Mouse (Mus musculus): Measurements from ENCODE around the gene Zcchc3.
"Not testable (repeated sequence)": the region's sequence is repeated elsewhere in the genome, so short reads cannot be mapped to it uniquely, and the experiment has no call there.

The Zcchc3 gene

DNA sequence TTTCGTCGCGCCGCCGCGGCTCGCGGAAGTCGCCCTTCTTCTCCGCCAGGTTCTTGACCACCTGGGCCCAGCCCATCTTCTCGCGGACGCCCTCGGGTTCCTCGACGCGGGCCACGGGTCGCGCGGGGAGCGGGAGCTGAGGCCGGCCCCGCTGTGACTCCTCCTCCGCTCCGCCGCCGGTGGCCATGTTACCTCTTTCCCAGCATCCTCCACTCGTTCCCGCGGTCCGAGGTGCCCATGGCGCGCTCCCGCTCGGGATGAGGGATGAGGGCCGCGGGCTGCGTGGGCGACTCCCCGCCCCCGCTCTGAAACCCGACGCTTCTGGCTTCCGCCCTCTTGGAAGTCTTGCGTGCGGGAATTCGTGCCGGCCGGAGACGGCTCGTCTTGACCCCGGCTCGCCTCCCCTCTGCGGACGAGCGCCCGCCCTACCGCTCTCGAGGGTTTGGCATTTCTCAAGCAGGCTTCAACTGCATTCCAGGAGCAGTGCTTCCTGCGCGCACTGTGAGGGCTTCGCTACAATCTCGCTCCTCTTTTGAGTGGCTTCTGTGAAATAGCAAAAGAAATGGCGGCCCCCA, at the start of gene Zcchc3:
Gene Zcchc3 (minus strand): TSS at position 437 of the 575 bp plus-strand sequence.
- peak; percentile 37 for DNase-seq (ENCODE audit: low spot score)

- DNase-seq (ENCODE audit: low spot score) = no peak
Measured at GRCm38 (mm10) chr2:152459241-152459640, 44.4 kb upstream of the Zcchc3 start.

GRCm38 (mm10) chr2:152452101-152452781, 37.4 kb upstream of the Zcchc3 start:
- DNase-seq (ENCODE audit: low spot score) = no peak

DNA sequence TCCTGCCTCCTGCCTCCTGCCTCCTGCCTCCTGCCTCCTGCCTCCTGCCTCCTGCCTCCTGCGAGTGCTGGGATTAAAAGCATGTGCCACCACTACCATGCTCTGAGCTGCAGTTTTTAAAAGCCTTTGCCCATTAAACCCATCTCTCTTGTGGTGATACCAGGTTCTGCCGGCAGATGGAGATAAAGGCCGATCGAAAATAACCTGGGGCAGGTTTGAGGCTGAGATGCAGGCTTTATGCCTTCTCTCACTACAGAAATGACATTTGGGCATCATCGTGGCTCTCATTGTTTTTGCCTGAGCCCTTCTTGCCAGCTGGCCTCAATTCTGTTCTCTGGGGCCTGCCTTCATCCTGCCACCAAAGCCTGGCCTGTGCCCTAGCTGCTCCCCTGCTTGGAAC, 35.4 kb upstream of the Zcchc3 start:
- peak; percentile 14 for DNase-seq (ENCODE audit: low spot score)

- DNase-seq (ENCODE audit: low spot score) = no peak
Measured at GRCm38 (mm10) chr2:152447461-152447860, 32.6 kb upstream of the Zcchc3 start.

- DNase-seq (ENCODE audit: low spot score) = no peak
Measured at GRCm38 (mm10) chr2:152446642-152447041, 31.8 kb upstream of the Zcchc3 start.

- no peak for DNase-seq (ENCODE audit: low spot score)
Measured at GRCm38 (mm10) chr2:152443281-152443680, 28.5 kb upstream of the Zcchc3 start.

DNA sequence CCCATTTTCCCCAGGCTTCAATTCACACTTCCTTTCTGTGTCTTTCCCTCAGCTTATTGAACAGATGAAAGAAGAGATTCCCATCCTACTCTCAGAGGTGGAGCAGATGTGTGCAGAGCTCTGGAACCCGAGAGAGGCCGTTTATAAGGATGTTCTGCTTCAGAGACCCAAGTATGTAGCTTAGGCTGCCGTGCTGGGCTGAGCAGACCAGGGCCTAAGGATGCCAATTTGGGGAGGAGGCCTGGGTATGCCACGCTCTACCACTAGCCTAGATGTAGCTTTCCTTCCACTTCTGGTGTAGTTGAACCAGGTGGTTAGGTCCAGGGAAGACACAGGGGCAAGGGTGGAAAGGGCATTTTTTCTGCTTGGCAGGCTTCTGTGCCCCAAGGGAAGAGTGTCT, 27.5 kb upstream of the Zcchc3 start:
- no peak for DNase-seq (ENCODE audit: low spot score)

DNA sequence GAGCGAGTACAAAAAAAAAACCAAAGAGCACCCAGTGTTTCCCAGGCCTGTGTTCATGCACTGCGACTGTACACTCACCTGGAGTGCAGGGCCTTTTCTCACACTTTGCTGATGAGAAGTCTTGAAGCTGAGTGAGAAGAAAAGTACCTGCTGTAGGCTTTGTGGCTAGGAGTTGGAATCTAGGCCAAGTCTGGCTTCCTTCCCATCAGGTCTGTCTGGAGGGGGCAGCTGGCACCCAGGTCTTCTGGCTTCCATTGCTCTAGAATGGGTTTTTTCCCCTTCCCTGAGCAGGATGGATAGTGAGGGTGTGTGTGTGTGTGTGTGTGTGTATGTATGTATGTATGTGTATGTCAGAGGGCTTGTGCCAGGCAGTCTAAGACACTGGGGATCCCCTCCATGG, 25.0 kb upstream of the Zcchc3 start:
- DNase-seq (ENCODE audit: low spot score) = no peak

DNA sequence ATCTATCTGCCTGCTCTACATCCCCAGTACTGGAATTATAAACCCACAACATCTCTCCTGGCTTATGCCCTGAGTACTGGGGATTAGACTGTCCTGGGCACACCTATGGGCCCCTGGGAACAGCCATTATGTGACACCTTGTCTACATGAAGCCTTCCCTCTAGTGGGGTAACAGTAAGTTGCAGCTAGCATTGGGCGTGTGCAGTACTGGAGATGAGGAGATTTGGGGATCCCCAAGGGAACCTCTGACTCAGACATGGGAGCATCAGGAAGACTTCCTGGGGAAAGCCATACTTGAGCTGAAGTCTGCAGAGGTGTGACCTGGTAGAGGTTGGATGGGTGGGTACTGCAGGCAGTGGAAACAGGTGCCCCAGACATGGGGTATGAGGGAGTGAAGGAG, 24.1 kb upstream of the Zcchc3 start:
- no peak for DNase-seq (ENCODE audit: low spot score)

DNA sequence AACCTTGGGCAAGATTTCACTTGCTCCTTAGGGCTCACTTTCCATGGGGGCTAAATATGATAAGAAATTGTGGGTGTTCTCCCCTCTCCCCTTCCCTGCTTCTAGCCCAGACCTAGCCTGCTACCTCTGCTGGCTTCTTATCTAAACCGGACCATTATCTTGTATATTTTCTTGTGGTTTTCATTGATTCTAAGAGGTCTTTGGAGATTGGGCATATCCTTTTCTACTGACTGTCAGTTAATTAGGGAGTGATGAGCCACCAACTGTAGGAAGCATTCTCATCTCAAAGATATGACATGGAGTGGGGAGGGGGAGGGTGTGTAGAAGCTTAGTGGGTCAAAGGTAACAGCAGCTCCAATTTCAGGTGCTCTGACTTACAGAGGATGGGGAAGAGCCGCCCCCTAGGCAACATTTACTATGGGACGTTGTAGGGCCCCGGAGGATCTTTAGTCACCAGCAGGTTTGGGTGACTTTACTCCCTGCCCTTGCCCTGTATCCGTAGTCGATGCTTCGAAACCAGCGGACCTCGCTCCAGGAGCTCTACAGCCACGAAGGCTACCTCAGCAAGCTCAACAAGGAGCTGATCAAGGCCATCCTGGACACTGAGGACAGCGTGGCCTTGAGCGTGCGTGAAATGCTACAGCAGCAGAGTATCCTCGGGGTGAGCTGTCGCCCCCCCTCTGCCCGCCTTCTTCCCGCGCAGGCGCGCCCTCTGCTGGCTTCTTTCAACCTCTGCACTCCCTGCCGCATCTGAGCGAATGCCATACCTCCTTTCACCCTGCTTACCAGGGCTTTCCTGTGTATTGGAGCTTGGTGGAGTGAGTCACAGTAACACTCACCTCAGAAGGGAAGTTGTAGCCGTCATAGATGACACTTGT, 22.4 kb upstream of the Zcchc3 start:
- DNase-seq (ENCODE audit: low spot score) = peak; percentile 75

- DNase-seq (ENCODE audit: low spot score) = no peak
Measured at GRCm38 (mm10) chr2:152436405-152436901, 21.6 kb upstream of the Zcchc3 start.

- DNase-seq (ENCODE audit: low spot score) = not testable (repeated sequence)
Measured at GRCm38 (mm10) chr2:152428481-152428880, 13.7 kb upstream of the Zcchc3 start.

- DNase-seq (ENCODE audit: low spot score) = no peak
Measured at GRCm38 (mm10) chr2:152427493-152427892, 12.7 kb upstream of the Zcchc3 start.

- no peak for DNase-seq (ENCODE audit: low spot score)
Measured at GRCm38 (mm10) chr2:152415786-152416185, 959 bp upstream of the Zcchc3 start.

GRCm38 (mm10) chr2:152415287-152415686, 460 bp upstream of the Zcchc3 start, which contains the start of gene 6820408C15Rik:
Gene 6820408C15Rik, plus strand, starts transcription at chr2:152415587.
- no peak for DNase-seq (ENCODE audit: low spot score)

DNA sequence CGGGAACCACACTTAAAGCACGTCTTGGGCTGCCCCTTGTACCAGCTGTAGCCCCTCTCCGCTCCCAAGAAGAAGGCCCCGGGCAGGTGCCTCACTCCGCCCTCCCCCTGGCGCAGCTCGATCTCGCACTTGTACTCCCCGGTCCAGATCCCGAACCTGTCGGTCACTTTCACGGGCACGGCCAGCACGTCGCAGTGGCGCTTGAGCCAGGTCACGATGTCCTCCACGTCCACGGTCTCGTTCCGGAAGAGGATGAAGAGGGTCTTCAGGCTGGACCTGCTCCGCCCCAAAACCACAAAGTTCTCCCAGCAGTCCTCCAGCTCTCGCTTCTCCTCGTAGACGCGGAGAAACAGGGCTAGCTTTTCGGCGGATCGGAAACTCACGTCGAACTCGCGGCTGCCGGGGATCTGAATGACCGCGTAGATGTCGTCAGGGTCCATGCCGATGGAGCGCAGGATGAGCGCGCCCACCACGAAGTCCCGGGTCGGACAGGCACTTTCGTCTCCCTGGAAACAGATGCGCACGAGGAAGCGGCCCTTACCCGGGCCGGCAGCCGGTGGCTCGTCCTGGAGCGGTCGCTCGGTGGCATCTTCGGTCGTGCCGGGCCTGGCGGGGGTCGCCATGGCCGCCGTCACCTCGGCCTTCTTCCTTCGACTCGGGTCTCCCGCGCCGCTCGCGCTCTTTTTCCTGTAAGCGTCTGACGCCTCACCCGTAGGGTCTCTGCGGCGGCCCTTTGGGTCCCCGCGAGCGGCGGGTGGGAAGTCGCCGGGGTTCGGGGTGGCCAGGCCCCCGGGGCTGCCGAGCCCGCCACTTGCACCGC, 852 bp downstream of the Zcchc3 start:
- DNase-seq (ENCODE audit: low spot score) = peak; percentile 20

GRCm38 (mm10) chr2:152413158-152413764, 1.6 kb downstream of the Zcchc3 start:
- no peak for DNase-seq (ENCODE audit: low spot score)

- no peak for DNase-seq (ENCODE audit: low spot score)
Measured at GRCm38 (mm10) chr2:152412526-152413157, 2.2 kb downstream of the Zcchc3 start.

DNA sequence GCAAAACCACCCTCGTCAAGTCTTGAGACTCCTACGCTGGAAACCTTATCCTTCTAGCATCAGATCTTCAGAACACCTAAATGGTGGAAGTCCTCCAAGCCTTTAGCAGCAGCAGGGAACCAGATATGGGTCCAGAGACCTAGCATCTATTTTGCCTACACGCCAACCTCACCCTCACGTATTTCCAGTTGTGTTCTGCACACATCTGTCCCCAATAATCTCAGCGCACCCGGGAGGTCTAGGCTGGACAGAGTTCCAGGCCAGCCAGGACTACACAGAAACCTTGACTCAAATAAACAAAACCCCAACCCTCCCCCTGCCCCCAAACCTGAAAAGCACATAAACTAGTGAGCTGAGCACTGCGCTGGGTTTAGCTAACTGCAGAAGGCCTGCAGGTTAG, 3.4 kb downstream of the Zcchc3 start:
- no peak for DNase-seq (ENCODE audit: low spot score)

GRCm38 (mm10) chr2:152410971-152411371, 3.9 kb downstream of the Zcchc3 start:
- no peak for DNase-seq (ENCODE audit: low spot score)

Data from T-cell, adult 2 months (primary cell).